Mouse (Mus musculus): ENCODE results near the gene Uspl1. TPM values are rescaled to one million over a fixed set of nuclear protein-coding genes. Genes with fewer than 3 reads are reported as not detected.

Gene Uspl1
- total RNA-seq, 4 experiments from 2014 or later = 18.6 to 24.4 (median 21.0) TPM

GRCm38 (mm10) chr5:149257518-149258281 is 73.5 kb downstream of the Uspl1 start:
- DNase-seq (ENCODE audit: low spot score) = no peak

GRCm38 (mm10) chr5:149259093-149259492 is 74.9 kb downstream of the Uspl1 start:
- DNase-seq (ENCODE audit: low spot score) = no peak

GRCm38 (mm10) chr5:149261449-149261848 is 77.3 kb downstream of the Uspl1 start:
- no peak for DNase-seq (ENCODE audit: low spot score)

GRCm38 (mm10) chr5:149261866-149262265 is 77.7 kb downstream of the Uspl1 start:
- DNase-seq (ENCODE audit: low spot score) = no peak

- DNase-seq (ENCODE audit: low spot score) = no peak
Measured at GRCm38 (mm10) chr5:149264405-149264804, 80.3 kb downstream of the Uspl1 start, which contains the start of gene Alox5ap. TSS of gene Alox5ap (plus strand) at chr5:149264767.

GRCm38 (mm10) chr5:149264878-149265279 is 80.7 kb downstream of the Uspl1 start:
- DNase-seq (ENCODE audit: low spot score) = no peak

Small RNA genes lying within 50 kb of the gene (microRNA-seq; reads per million reads assigned to microRNA genes)
- not detected for gene Gm24105

Other genes with a start within 250 kb of the Uspl1 start
- 1 to 10 TPM; 3.2 to 7.7 (median 7.3) TPM for gene Gm42791, start 189.2 kb upstream of the Uspl1 start, total RNA-seq (2022)
- gene Hmgb1, start 139 bp downstream of the Uspl1 start, total RNA-seq (2022) = 10 to 100 TPM; 77.8 to 97.3 (median 89.0) TPM
- gene Alox5ap, start 80.4 kb downstream of the Uspl1 start, total RNA-seq (2022) = 10 to 100 TPM in 3 of 4 experiments, 1 to 10 TPM in 1; 7.2 to 27.9 (median 12.8) TPM
- gene Medag, start 227.4 kb downstream of the Uspl1 start, total RNA-seq (2022) = 10 to 100 TPM in 3 of 4 experiments, 1 to 10 TPM in 1; 9.4 to 13.9 (median 11.5) TPM